Mouse (Mus musculus): Measurements from ENCODE around the gene Uroc1. TPM values are rescaled to one million over a fixed set of nuclear protein-coding genes. Genes with fewer than 3 reads are reported as not detected.

The Uroc1 gene
- polyA plus RNA-seq, 1 experiment: not detected

DNA sequence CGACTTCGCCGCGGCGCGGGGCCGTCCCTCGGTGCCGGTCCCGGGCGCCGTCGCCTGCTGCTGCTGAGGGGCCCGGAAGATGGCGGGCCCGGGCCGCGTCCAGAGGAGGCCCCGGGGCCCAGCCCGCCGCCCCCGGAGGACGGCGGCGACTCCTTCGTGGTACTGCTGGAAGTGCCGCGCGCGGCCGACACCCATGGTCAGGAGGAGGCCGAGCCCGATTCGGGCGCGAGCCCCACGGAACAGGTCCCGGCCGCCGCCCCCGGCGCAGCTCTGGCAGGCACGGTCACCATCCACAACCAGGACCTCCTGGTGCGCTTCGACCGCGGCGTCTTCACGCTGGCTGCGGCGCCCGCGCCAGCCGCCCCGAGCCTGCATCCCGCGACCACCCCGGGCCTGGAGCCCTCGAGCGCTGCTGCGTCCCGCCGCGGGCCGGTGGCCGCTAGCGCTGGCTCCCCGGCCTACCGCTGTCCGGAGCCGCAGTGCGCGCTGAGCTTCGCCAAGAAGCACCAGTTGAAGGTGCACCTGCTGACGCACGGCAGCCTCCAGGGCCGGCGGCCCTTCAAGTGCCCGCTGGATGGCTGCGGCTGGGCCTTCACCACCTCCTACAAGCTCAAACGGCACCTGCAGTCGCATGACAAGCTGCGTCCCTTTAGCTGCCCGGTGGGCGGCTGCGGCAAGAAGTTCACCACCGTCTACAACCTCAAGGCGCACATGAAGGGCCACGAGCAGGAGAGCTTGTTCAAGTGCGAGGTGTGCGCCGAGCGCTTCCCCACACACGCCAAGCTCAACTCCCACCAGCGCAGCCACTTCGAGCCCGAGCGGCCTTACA lies 36.9 kb downstream of the Uroc1 start:
- peak overlapping the region; percentile 89 for H3K4me3 ChIP-seq (ENCODE audit: insufficient read depth, low read length)
- peaks cover 15% of the 10 kb centered on the region for H3K4me1 ChIP-seq (ENCODE audit: control insufficient read depth, insufficient read depth, low read length)
- TF ChIP-seq CTCF (IDR thresholded peaks at IDR 0.05; ENCODE audit: low read depth, low read length) (no peak), POLR2A (IDR thresholded peaks at IDR 0.05; ENCODE audit: borderline replicate concordance, low read depth, low read length) (no peak)
- H3K27ac ChIP-seq (ENCODE audit: insufficient read depth, low read depth, low read length): peak overlapping the region; percentile 49

DNA sequence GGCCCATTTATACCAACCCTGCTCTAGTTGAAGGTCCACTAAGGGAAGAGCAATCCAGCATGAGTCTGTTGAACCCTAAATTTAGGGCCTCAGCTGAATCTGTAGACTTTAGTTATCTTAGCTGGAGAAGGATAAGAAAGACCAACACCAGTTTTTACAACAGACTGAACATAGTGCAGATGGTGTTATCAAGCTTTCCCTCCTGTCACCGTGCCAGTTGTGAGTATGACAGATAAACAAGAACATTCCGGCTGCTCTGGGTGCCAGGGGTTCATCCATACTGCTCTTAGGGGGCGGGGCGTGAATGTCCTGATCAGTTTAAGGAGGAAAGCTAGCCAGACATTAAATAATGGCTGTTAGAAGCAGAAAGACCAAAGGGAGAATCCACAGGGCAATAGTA lies 41.6 kb downstream of the Uroc1 start:
- TF ChIP-seq POLR2A (IDR thresholded peaks at IDR 0.05; ENCODE audit: borderline replicate concordance, low read depth, low read length) (no peak), CTCF (IDR thresholded peaks at IDR 0.05; ENCODE audit: low read depth, low read length) (no peak)
- H3K4me3 ChIP-seq (ENCODE audit: insufficient read depth, low read length): no peak overlapping the region
- peaks cover 16% of the 10 kb centered on the region for H3K4me1 ChIP-seq (ENCODE audit: control insufficient read depth, insufficient read depth, low read length)
- H3K27ac ChIP-seq (ENCODE audit: insufficient read depth, low read depth, low read length): no peak overlapping the region

DNA sequence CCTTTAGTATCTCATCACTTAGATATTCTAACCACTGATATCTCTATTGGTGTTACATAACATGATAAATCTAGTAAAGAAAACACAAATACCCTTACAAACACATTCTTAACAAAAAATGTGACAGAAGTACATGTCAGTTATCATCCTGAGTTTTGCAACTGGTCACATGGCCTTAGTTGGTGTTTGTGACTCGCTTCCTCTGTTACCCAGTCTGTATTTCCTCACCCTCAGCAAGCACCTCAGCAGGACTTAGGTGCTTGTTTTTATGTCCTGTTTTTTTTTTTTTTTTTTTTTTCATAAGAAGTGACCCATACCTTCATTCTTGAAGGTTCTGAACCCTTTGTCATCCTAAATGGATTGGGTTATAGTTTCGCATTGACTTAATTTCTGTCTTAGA lies 44.6 kb downstream of the Uroc1 start:
- Histone ChIP-seq H3K4me3 (ENCODE audit: insufficient read depth, low read length) (no peak overlapping the region), H3K4me1 (ENCODE audit: control insufficient read depth, insufficient read depth, low read length) (peaks cover 5% of the 10 kb centered on the region), H3K27ac (ENCODE audit: insufficient read depth, low read depth, low read length) (no peak overlapping the region)
- TF ChIP-seq POLR2A (IDR thresholded peaks at IDR 0.05; ENCODE audit: borderline replicate concordance, low read depth, low read length) (no peak), CTCF (IDR thresholded peaks at IDR 0.05; ENCODE audit: low read depth, low read length) (no peak)

DNA sequence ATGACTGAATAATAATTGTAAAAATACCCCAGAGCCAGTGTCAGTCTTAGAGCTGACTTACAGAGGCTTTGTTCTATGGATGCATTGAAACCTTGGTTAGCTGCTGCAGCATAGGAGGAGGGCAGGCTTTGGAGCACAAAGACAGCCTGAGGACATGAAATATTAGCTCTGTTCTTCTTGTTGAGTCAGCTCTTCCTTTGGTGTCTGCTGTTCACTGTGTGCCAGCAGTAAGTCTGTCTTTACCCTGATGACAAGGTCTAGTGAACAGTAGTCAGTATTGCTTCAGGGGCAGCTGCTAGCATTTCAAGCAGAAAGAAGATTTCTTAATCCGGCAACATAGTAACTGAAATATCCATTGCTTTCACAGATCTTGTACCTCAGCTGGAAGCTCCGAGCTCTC lies 48.4 kb downstream of the Uroc1 start:
- H3K27ac ChIP-seq (ENCODE audit: insufficient read depth, low read depth, low read length): no peak overlapping the region
- peaks cover 5% of the 10 kb centered on the region for H3K4me1 ChIP-seq (ENCODE audit: control insufficient read depth, insufficient read depth, low read length)
- H3K4me3 ChIP-seq (ENCODE audit: insufficient read depth, low read length): no peak overlapping the region
- no peak for TF ChIP-seq POLR2A (IDR thresholded peaks at IDR 0.05; ENCODE audit: borderline replicate concordance, low read depth, low read length)
- TF ChIP-seq CTCF (IDR thresholded peaks at IDR 0.05; ENCODE audit: low read depth, low read length): no peak

DNA sequence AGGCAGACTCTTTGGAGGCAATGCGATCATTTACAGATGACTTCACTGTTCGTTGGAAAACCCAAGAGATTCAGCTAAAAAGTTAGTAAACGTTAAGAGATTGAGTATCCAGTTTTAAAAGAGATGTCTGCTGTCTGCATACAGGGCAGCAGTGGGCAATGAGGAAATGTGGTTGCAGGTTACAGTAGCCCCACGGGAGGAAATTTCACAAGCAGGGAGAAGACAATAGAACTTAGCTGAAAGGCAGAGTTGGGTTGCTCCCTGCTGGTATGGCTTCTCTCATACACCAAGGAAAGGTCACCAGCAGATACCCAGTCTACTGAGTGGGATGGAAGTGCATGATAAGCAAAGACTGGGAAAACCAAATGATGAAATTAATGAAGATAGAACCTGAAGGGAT lies 57.5 kb downstream of the Uroc1 start:
- Histone ChIP-seq H3K27ac (ENCODE audit: insufficient read depth, low read depth, low read length) (no peak overlapping the region), H3K4me3 (ENCODE audit: insufficient read depth, low read length) (no peak overlapping the region), H3K4me1 (ENCODE audit: control insufficient read depth, insufficient read depth, low read length) (peaks cover 3% of the 10 kb centered on the region)
- TF ChIP-seq POLR2A (IDR thresholded peaks at IDR 0.05; ENCODE audit: borderline replicate concordance, low read depth, low read length) (no peak), CTCF (IDR thresholded peaks at IDR 0.05; ENCODE audit: low read depth, low read length) (no peak)

DNA sequence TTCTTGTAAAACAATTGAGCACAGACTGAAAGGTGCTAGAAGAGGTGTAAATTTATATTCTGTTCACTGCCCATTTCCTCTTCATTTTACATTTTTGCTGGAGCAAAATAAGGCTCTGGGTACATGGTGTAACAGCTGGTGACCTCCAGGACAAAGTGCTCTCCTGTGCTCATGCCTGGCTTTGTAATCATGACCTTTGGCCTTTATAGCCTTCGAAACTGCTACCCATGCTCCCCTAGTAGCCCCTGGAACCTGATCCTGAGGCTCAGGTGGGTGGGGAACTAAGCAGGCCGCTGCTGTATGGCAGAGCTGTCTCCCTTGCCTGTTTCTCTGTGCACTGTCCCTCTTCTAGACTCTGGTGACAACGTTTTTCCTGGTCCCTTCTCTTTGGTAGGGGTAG lies 60.9 kb downstream of the Uroc1 start:
- no peak overlapping the region for H3K4me3 ChIP-seq (ENCODE audit: insufficient read depth, low read length)
- no peak overlapping the region for H3K27ac ChIP-seq (ENCODE audit: insufficient read depth, low read depth, low read length)
- peaks cover 9% of the 10 kb centered on the region for H3K4me1 ChIP-seq (ENCODE audit: control insufficient read depth, insufficient read depth, low read length)
- no peak for TF ChIP-seq POLR2A (IDR thresholded peaks at IDR 0.05; ENCODE audit: borderline replicate concordance, low read depth, low read length)
- no peak for TF ChIP-seq CTCF (IDR thresholded peaks at IDR 0.05; ENCODE audit: low read depth, low read length)

DNA sequence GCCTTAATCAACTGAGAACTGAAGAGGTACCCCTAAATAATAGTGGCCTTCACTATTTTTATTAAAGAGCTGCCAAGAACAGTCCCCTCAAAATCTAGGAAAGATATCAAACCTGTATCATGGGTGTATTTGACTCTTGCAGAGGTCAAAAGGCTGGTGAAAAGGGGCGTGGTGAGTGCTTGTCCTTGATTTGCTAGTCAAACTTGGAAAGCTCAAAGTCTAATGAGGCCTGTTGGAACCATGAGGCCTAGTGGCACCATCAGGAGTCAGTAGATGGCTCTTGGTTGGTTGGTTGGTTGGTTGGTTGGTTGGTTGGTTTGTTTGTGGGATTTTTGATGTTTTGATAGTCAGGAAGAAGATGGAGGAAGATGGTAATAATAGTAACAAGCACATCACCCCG lies 62.7 kb downstream of the Uroc1 start:
- Histone ChIP-seq H3K4me3 (ENCODE audit: insufficient read depth, low read length) (no peak overlapping the region), H3K27ac (ENCODE audit: insufficient read depth, low read depth, low read length) (no peak overlapping the region), H3K4me1 (ENCODE audit: control insufficient read depth, insufficient read depth, low read length) (peaks cover 9% of the 10 kb centered on the region)
- no peak for TF ChIP-seq POLR2A (IDR thresholded peaks at IDR 0.05; ENCODE audit: borderline replicate concordance, low read depth, low read length)

DNA sequence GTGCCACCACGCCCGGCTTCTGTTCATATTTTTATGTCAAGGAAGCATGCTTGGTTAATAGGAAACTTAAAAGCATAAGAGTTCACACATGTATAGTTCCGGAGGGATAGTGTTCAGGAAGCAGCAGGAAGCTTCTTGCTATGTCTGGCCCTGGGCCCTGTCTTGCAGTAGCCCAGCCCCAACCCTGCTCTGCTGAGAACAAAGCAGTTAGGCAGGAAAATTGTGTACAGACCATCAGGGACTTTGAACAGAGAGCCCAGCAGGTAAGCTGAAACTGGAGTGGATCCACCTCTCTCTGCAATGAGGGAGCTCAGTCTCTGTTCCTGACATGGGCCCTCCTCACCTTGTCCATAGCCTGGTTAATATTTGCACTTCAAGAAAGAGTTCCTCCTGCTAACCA lies 64.2 kb downstream of the Uroc1 start:
- Histone ChIP-seq H3K4me1 (ENCODE audit: control insufficient read depth, insufficient read depth, low read length) (peaks cover 9% of the 10 kb centered on the region), H3K27ac (ENCODE audit: insufficient read depth, low read depth, low read length) (no peak overlapping the region), H3K4me3 (ENCODE audit: insufficient read depth, low read length) (no peak overlapping the region)
- no peak for TF ChIP-seq POLR2A (IDR thresholded peaks at IDR 0.05; ENCODE audit: borderline replicate concordance, low read depth, low read length)
- no peak for TF ChIP-seq CTCF (IDR thresholded peaks at IDR 0.05; ENCODE audit: low read depth, low read length)

DNA sequence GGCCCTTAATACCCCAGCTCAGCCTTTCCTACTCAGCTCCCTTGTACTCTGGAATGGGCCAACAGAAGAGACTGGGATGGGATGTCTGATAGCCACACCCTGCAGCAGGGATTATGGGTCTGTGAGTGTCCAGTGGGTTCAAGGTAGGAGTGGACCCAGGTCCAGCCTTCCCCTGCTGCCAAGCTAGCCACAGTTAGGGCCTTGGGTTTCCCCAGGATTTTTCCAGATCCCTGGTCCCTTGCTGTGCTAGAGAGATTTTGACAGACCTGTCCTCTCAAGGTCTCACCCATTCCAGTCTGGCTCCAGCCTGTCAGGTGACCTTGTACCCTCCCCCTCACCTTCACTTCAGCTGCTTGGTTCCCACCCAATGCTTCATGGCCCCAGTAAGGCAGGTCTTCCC lies 75.5 kb downstream of the Uroc1 start:
- Histone ChIP-seq H3K4me3 (ENCODE audit: insufficient read depth, low read length) (no peak overlapping the region), H3K4me1 (ENCODE audit: control insufficient read depth, insufficient read depth, low read length) (no peaks in the 10 kb centered on the region), H3K27ac (ENCODE audit: insufficient read depth, low read depth, low read length) (no peak overlapping the region)
- TF ChIP-seq CTCF (IDR thresholded peaks at IDR 0.05; ENCODE audit: low read depth, low read length) (no peak), POLR2A (IDR thresholded peaks at IDR 0.05; ENCODE audit: borderline replicate concordance, low read depth, low read length) (no peak)

DNA sequence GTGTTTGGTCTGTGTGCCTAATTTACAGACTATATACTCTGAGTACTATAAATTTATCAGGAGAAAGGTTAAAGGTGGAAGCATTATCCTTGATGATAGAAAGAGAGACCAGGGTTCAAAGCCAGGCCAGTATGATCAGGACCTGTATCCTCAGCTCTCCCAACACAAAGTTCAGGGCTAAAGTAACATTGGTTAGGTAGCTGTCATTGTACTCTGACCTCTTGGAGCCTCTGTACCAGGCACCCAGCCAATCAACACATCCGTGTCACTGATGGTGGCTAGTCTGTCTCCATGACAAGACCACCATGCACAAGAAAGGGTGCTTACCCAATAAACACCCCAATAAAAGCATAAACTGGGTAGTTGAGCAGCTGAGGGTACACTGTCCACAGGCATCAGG lies 77.9 kb downstream of the Uroc1 start:
- no peak for TF ChIP-seq CTCF (IDR thresholded peaks at IDR 0.05; ENCODE audit: low read depth, low read length)
- no peak for TF ChIP-seq POLR2A (IDR thresholded peaks at IDR 0.05; ENCODE audit: borderline replicate concordance, low read depth, low read length)
- Histone ChIP-seq H3K4me1 (ENCODE audit: control insufficient read depth, insufficient read depth, low read length) (no peaks in the 10 kb centered on the region), H3K4me3 (ENCODE audit: insufficient read depth, low read length) (no peak overlapping the region), H3K27ac (ENCODE audit: insufficient read depth, low read depth, low read length) (no peak overlapping the region)

Data from bone marrow macrophage, adult 2 months (primary cell).